Mouse (Mus musculus) G1E (cell line): Measurements from ENCODE around the gene Tmem56. TPM values are rescaled to one million over a fixed set of nuclear protein-coding genes. Genes with fewer than 3 reads are reported as not detected.

Experiments used
- ATAC-seq: 2 replicates; pipeline ENCODE4 v1.8.0; 2016; ENCODE audit warnings: mild to moderate bottlenecking; ENCODE audit not compliant: insufficient number of reproducible peaks, poor library complexity, low FRiP score, severe bottlenecking; ENCODE audit errors: extremely low read depth
- DNase-seq: peaks from one replicate; pipeline ENCODE4 v3.0.0; 2012; ENCODE audit warnings: low spot score
- H3K27me3 ChIP-seq: 2 replicates; pipeline ENCODE4 v1.6.1; 2012; ENCODE audit warnings: mild to moderate bottlenecking, low read length, inconsistent platforms; ENCODE audit not compliant: insufficient read depth
- H3K36me3 ChIP-seq: replicated peaks from 2 replicates; pipeline ENCODE3; 2012; ENCODE audit warnings: mild to moderate bottlenecking, inconsistent platforms
- H3K4me1 ChIP-seq: 2 replicates; pipeline ENCODE4 v1.6.1; 2012; ENCODE audit warnings: low read depth, low read length, inconsistent platforms, mixed read lengths; ENCODE audit not compliant: insufficient read depth
- H3K4me3 ChIP-seq: 2 replicates; pipeline ENCODE4 v1.5.1; 2012; ENCODE audit warnings: low read depth, mild to moderate bottlenecking, inconsistent platforms, low read length, moderate library complexity, mixed read lengths
- H3K9me3 ChIP-seq: replicated peaks from 2 replicates; pipeline ENCODE4 v1.6.1; 2012; ENCODE audit warnings: inconsistent platforms
- CTCF ChIP-seq: IDR thresholded peaks from 2 replicates; pipeline ENCODE4 v1.5.1; 2012; ENCODE audit warnings: low read depth, low read length, inconsistent platforms, mixed read lengths
- GATA1 ChIP-seq: IDR thresholded peaks from 2 replicates; pipeline ENCODE4 v1.6.1; 2012; ENCODE audit warnings: borderline replicate concordance, low read length, inconsistent platforms, mixed read lengths
- GATA2 ChIP-seq: IDR thresholded peaks from 2 replicates; pipeline ENCODE4 v1.6.1; 2012; ENCODE audit warnings: low read depth, low read length, inconsistent platforms, borderline replicate concordance
- POLR2AphosphoS5 ChIP-seq: IDR thresholded peaks from 2 replicates; pipeline ENCODE4 v1.6.1; 2012; ENCODE audit warnings: low read depth, low read length, inconsistent platforms; ENCODE audit not compliant: insufficient replicate concordance
- TAL1 ChIP-seq: conservative IDR thresholded peaks from 2 replicates; pipeline ENCODE4 v1.6.1; 2012; ENCODE audit warnings: low read depth, low read length, inconsistent platforms, mixed read lengths
- polyA plus RNA-seq: library from polyadenylated mRNA; stranded (reverse); fragments of >175 nt; gene quantifications from 2 replicates; pipeline ENCODE4 v1.2.3, GENCODE M21; 2012
- total RNA-seq, 2 experiments: library from RNA; stranded (forward) in 1 of 2; stranded (reverse) in 1 of 2; fragments of 200-1000 nt in 1 of 2; fragments of >200 nt in 1 of 2; fragmentation: Nextera tagmentation in 1 of 2; gene quantifications; 2 replicates each; pipeline ENCODE4 v1.2.3; 2014 to 2017

The Tmem56 gene
- total and polyA plus RNA-seq, 3 experiments: 6.7 to 91.0 (median 34.1) TPM

GRCm38 (mm10) chr3:121171243-121171871, 111.5 kb downstream of the Tmem56 start, which contains the start of gene Rwdd3:
Gene Rwdd3, minus strand, starts transcription at chr3:121171695.
- ATAC-seq: peak; percentile 86
- H3K4me1 ChIP-seq: peaks cover 38% of the 10 kb centered on the region

GRCm38 (mm10) chr3:121170631-121171030, 112.3 kb downstream of the Tmem56 start:
- H3K9me3 ChIP-seq: peaks cover 3% of the 10 kb centered on the region; the same call in 1 of the 2 replicates
- peaks cover 29% of the 10 kb centered on the region for H3K36me3 ChIP-seq
- TF ChIP-seq GATA2 (no peak), CTCF (no peak), TAL1 (no peak), GATA1 (no peak), POLR2AphosphoS5 (no peak)
- H3K4me3 ChIP-seq: peak overlapping the region; percentile 37; the same call in 1 of the 2 replicates
- H3K4me1 ChIP-seq: peaks cover 38% of the 10 kb centered on the region
- ATAC-seq (no peak), DNase-seq (no peak)
- H3K27me3 ChIP-seq: no peaks in the 10 kb centered on the region

More at GRCm38 (mm10) chr3:121171243-121171871, 111.5 kb downstream of the Tmem56 start, which contains the start of gene Rwdd3:
- Histone ChIP-seq H3K4me3 (peak within 1 kb of the TSS; percentile 91), H3K9me3 (peaks cover 3% of the 10 kb centered on the region; the same call in 1 of the 2 replicates), H3K36me3 (peaks cover 24% of the 10 kb centered on the region), H3K27me3 (no peaks in the 10 kb centered on the region)
- DNase-seq: peak; percentile 78
- TF ChIP-seq TAL1 (no peak), POLR2AphosphoS5 (no peak), GATA2 (no peak), CTCF (peak; percentile 45; the same call in 1 of the 2 replicates)

- Histone ChIP-seq H3K36me3 (peaks cover 34% of the 10 kb centered on the region), H3K4me3 (no peak overlapping the region), H3K27me3 (no peaks in the 10 kb centered on the region), H3K4me1 (peaks cover 28% of the 10 kb centered on the region), H3K9me3 (peaks cover 3% of the 10 kb centered on the region; the same call in 1 of the 2 replicates)
- TF ChIP-seq CTCF (no peak), GATA2 (no peak), TAL1 (no peak), POLR2AphosphoS5 (no peak), GATA1 (no peak)
- ATAC-seq: no peak
- DNase-seq: no peak
Observed at GRCm38 (mm10) chr3:121169092-121169942, 113.6 kb downstream of the Tmem56 start.

GRCm38 (mm10) chr3:121168581-121168980, 114.3 kb downstream of the Tmem56 start:
- DNase-seq: no peak
- Histone ChIP-seq H3K9me3 (peaks cover 3% of the 10 kb centered on the region; the same call in 1 of the 2 replicates), H3K36me3 (peaks cover 39% of the 10 kb centered on the region), H3K4me1 (peaks cover 25% of the 10 kb centered on the region), H3K4me3 (no peak overlapping the region), H3K27me3 (no peaks in the 10 kb centered on the region)
- no peak for ATAC-seq
- no peak for TF ChIP-seq TAL1
- no peak for TF ChIP-seq GATA1
- no peak for TF ChIP-seq POLR2AphosphoS5

- no peak for DNase-seq
- Histone ChIP-seq H3K4me3 (no peak overlapping the region), H3K27me3 (no peaks in the 10 kb centered on the region), H3K36me3 (peaks cover 38% of the 10 kb centered on the region), H3K9me3 (peaks cover 3% of the 10 kb centered on the region; the same call in 1 of the 2 replicates), H3K4me1 (peaks cover 15% of the 10 kb centered on the region)
- ATAC-seq: peak; percentile 42
- TF ChIP-seq GATA1 (no peak), CTCF (peak; percentile 84), GATA2 (no peak), TAL1 (no peak), POLR2AphosphoS5 (no peak)
Observed at GRCm38 (mm10) chr3:121163271-121163819, 119.6 kb downstream of the Tmem56 start.
